ENCODE assay signal across 36 mouse cellular contexts in genomic region chr1:30937396-30937965, GRCm38 (mm10). TPM values are rescaled to one million over a fixed set of nuclear protein-coding genes. Genes with fewer than 3 reads are reported as not detected.
DNase-seq lines count a peak whose midpoint lies in the region; ATAC-seq and TF ChIP-seq lines count a peak whose summit lies in the region.
"Had no signal": no experiment of that assay in that cellular context is flagged by ENCODE, and none has a peak within 500 bp of the region (broad histone marks: within the 10 kb centered on the region; RNA-seq: fewer than 3 reads in every experiment).

No protein-coding gene starts in this region.

- no peak for TF ChIP-seq CTCF in left cerebral cortex, adult 2 months (IDR thresholded peaks at IDR 0.05)
- TF ChIP-seq CTCF in lung, postnatal 0 days (IDR thresholded peaks at IDR 0.05): no peak

- no peaks in the 10 kb centered on the region for H3K9me3 ChIP-seq in intestine, embryonic 16.5 days (ENCODE audit: control insufficient read depth, low read length)
- H3K9me3 ChIP-seq in intestine, embryonic 15.5 days: no peaks in the 10 kb centered on the region
- H3K9me3 ChIP-seq in stomach, embryonic 16.5 days (replicated peaks; ENCODE audit: control insufficient read depth, low read length): no peaks in the 10 kb centered on the region
- no peaks in the 10 kb centered on the region for H3K9me3 ChIP-seq in lung, postnatal 0 days (ENCODE audit: low read length)
- H3K9me3 ChIP-seq: heart, embryonic 13.5 days; limb, embryonic 12.5 days; lung, embryonic 15.5 days; megakaryocyte, embryonic 14.5 days; midbrain, embryonic 12.5 days; neural tube, embryonic 12.5 days had no signal

- WGBS in intestine, embryonic 16.5 days: 47% methylated on average over 8 of the region's 8 CpGs
- WGBS in intestine, embryonic 15.5 days: 40% methylated on average over 8 of the region's 8 CpGs
- WGBS in stomach, embryonic 16.5 days: 32% methylated on average over 8 of the region's 8 CpGs
- 35% methylated on average over 8 of the region's 8 CpGs for WGBS in lung, postnatal 0 days

- H3K27ac ChIP-seq in intestine, embryonic 16.5 days (ENCODE audit: low read length): no peak overlapping the region
- no peak overlapping the region for H3K27ac ChIP-seq in intestine, embryonic 15.5 days
- peak overlapping the region; percentile 59; the same call in 1 of the 2 replicates for H3K27ac ChIP-seq in left cerebral cortex, adult 2 months
- peak overlapping the region; percentile 33; the same call in 1 of the 2 replicates for H3K27ac ChIP-seq in stomach, embryonic 16.5 days (ENCODE audit: low read length)
- no peak overlapping the region for H3K27ac ChIP-seq in lung, postnatal 0 days (ENCODE audit: low read length)
- H3K27ac ChIP-seq: heart, embryonic 13.5 days; hindbrain, embryonic 14.5 days; limb, embryonic 12.5 days; liver, embryonic 14.5 days; lung, embryonic 15.5 days; midbrain, embryonic 12.5 days; neural tube, embryonic 12.5 days had no signal

- no peak for TF ChIP-seq EP300 in lung, postnatal 0 days (IDR thresholded peaks at IDR 0.05)

- ATAC-seq in intestine, embryonic 16.5 days: peak; percentile 39; the same call in 1 of the 2 replicates
- ATAC-seq in intestine, embryonic 15.5 days: no peak; the same call in 1 of the 2 replicates
- ATAC-seq in stomach, embryonic 16.5 days (ENCODE audit: insufficient read depth, low FRiP score): no peak
- ATAC-seq in lung, postnatal 0 days: no peak
- ATAC-seq: forebrain, embryonic 16.5 days had no signal

- no peak for DNase-seq in left cerebral cortex, adult 2 months (ENCODE audit: extremely low spot score in 1 of 2, low spot score in 2 of 2)
- DNase-seq in left cerebral cortex, postnatal 14 days (ENCODE audit: low spot score in 2 of 2): no peak
- peak; percentile 86 for DNase-seq in R1 (ENCODE audit: low read depth, low spot score)
- no peak for DNase-seq in lung, postnatal 0 days (ENCODE audit: low spot score)
- DNase-seq: adrenal gland, adult 8-10 months; cerebellum, adult 8-10 months; cerebellum, postnatal 36 days; heart, postnatal 10 days; kidney, postnatal 10 days; layer of hippocampus, postnatal 36 days; lung, postnatal 36 days; right cerebral cortex, postnatal 4 days had no signal

- H3K9ac ChIP-seq in intestine, embryonic 16.5 days (ENCODE audit: low read depth, low read length): no peak overlapping the region
- H3K9ac ChIP-seq in intestine, embryonic 15.5 days: no peak overlapping the region
- no peak overlapping the region for H3K9ac ChIP-seq in stomach, embryonic 16.5 days (ENCODE audit: low read length)
- no peak overlapping the region for H3K9ac ChIP-seq in lung, postnatal 0 days (replicated peaks; ENCODE audit: low read depth)
- H3K9ac ChIP-seq: heart, embryonic 13.5 days; hindbrain, embryonic 14.5 days; limb, embryonic 12.5 days; liver, embryonic 14.5 days; lung, embryonic 15.5 days; midbrain, embryonic 12.5 days; neural tube, embryonic 12.5 days had no signal

- no peaks in the 10 kb centered on the region for H3K4me1 ChIP-seq in intestine, embryonic 16.5 days (ENCODE audit: control insufficient read depth, insufficient read depth, low read length)
- no peaks in the 10 kb centered on the region for H3K4me1 ChIP-seq in intestine, embryonic 15.5 days (replicated peaks)
- no peaks in the 10 kb centered on the region for H3K4me1 ChIP-seq in stomach, embryonic 16.5 days (ENCODE audit: control insufficient read depth, insufficient read depth, low read length)
- no peaks in the 10 kb centered on the region for H3K4me1 ChIP-seq in lung, postnatal 0 days (ENCODE audit: insufficient read depth, low read depth, low read length)
- H3K4me1 ChIP-seq: limb, embryonic 12.5 days; lung, embryonic 15.5 days; megakaryocyte, embryonic 14.5 days; midbrain, embryonic 12.5 days; neural tube, embryonic 12.5 days had no signal

- no peak overlapping the region for H3K4me3 ChIP-seq in intestine, embryonic 16.5 days (ENCODE audit: low read length)
- no peak overlapping the region for H3K4me3 ChIP-seq in intestine, embryonic 15.5 days (replicated peaks)
- H3K4me3 ChIP-seq in left cerebral cortex, adult 2 months: no peak overlapping the region
- H3K4me3 ChIP-seq in stomach, embryonic 16.5 days (replicated peaks; ENCODE audit: low read length): no peak overlapping the region
- H3K4me3 ChIP-seq in lung, postnatal 0 days (ENCODE audit: low read depth, low read length): no peak overlapping the region
- H3K4me3 ChIP-seq: erythroblast, embryonic 14.5 days; heart, embryonic 13.5 days; limb, embryonic 12.5 days; lung, embryonic 15.5 days; megakaryocyte, embryonic 14.5 days; midbrain, embryonic 12.5 days; myocyte; neural tube, embryonic 12.5 days had no signal

- peaks cover 4% of the 10 kb centered on the region; the same call in 1 of the 2 replicates for H3K36me3 ChIP-seq in intestine, embryonic 16.5 days (ENCODE audit: control insufficient read depth, insufficient read depth, low read length)
- no peaks in the 10 kb centered on the region for H3K36me3 ChIP-seq in intestine, embryonic 15.5 days
- 0 out of 2 replicates have a peak, but pooled peaks cover 5% of the 10 kb centered on the region for H3K36me3 ChIP-seq in stomach, embryonic 16.5 days (ENCODE audit: control insufficient read depth, insufficient read depth, low read length)
- peaks cover 4% of the 10 kb centered on the region; the same call in 1 of the 2 replicates for H3K36me3 ChIP-seq in lung, postnatal 0 days (ENCODE audit: insufficient read depth, low read length)

- intact Hi-C loops in left cerebral cortex, adult 2 months (cut with DNase I): no loop called here
- intact Hi-C loops in left cerebral cortex, postnatal 14 days (cut with DNase I): loop anchor here (10.0 kb wide), 1 partner anchor 133 kb away; no protein-coding TSS in a partner anchor

- H3K27me3 ChIP-seq in intestine, embryonic 16.5 days (replicated peaks; ENCODE audit: control insufficient read depth, insufficient read depth, low read length): no peaks in the 10 kb centered on the region
- no peaks in the 10 kb centered on the region for H3K27me3 ChIP-seq in intestine, embryonic 15.5 days (replicated peaks)
- H3K27me3 ChIP-seq in stomach, embryonic 16.5 days (ENCODE audit: control insufficient read depth, insufficient read depth, low read length): no peaks in the 10 kb centered on the region
- H3K27me3 ChIP-seq in lung, postnatal 0 days (replicated peaks; ENCODE audit: insufficient read depth, low read length): no peaks in the 10 kb centered on the region
- H3K27me3 ChIP-seq: heart, embryonic 13.5 days; limb, embryonic 12.5 days; lung, embryonic 15.5 days; megakaryocyte, embryonic 14.5 days; midbrain, embryonic 12.5 days; neural tube, embryonic 12.5 days had no signal

- H3K4me2 ChIP-seq in intestine, embryonic 16.5 days (ENCODE audit: low read depth, low read length): no peak overlapping the region
- H3K4me2 ChIP-seq in intestine, embryonic 15.5 days (replicated peaks): no peak overlapping the region
- H3K4me2 ChIP-seq in stomach, embryonic 16.5 days (ENCODE audit: low read depth, low read length): no peak overlapping the region
- H3K4me2 ChIP-seq in lung, postnatal 0 days (replicated peaks; ENCODE audit: low read depth, low read length): no peak overlapping the region
- H3K4me2 ChIP-seq: heart, embryonic 13.5 days; hindbrain, embryonic 14.5 days; limb, embryonic 12.5 days; lung, embryonic 15.5 days; midbrain, embryonic 12.5 days; neural tube, embryonic 12.5 days had no signal

RNA-seq across cellular contexts. Expression of gene AC153137.1, which starts 40.3 kb away (rescaled TPM):
- polyA plus RNA-seq in intestine, embryonic 16.5 days (2015; fragmentation: Nextera tagmentation; extraction: Ambion mirVana): not detected in 2 replicates
- not detected in 2 replicates for polyA plus RNA-seq in intestine, embryonic 15.5 days (2015; fragmentation: Nextera tagmentation; extraction: Ambion mirVana)
- total RNA-seq in left cerebral cortex, adult 2 months (2021): not detected
- total RNA-seq in left cerebral cortex, postnatal 14 days (2021): not detected
- polyA plus RNA-seq in stomach, embryonic 16.5 days (2015; fragmentation: Nextera tagmentation; extraction: Ambion mirVana): not detected in 2 replicates
- polyA plus RNA-seq in lung, postnatal 0 days (2015; fragmentation: Nextera tagmentation; extraction: Ambion mirVana): 0.20 and 0.57 TPM in 2 replicates
- total RNA-seq: adrenal gland, adult 8-10 months; adrenal gland, postnatal 4 days; gastrocnemius, adult 8-10 months; gastrocnemius, postnatal 4 days; heart, adult 8-10 months; heart, postnatal 10 days; hematopoietic stem cell, adult 5-6 weeks; layer of hippocampus, postnatal 36 days; left cerebral cortex, postnatal 10 days; midbrain, postnatal 0 days had no signal
- polyA plus RNA-seq: embryonic facial prominence, embryonic 14.5 days; erythroblast, embryonic 14.5 days; forebrain, embryonic 11.5 days; forebrain, embryonic 16.5 days; heart, embryonic 13.5 days; hindbrain, embryonic 14.5 days; limb, embryonic 12.5 days; liver, embryonic 14.5 days; midbrain, embryonic 12.5 days; midbrain, postnatal 0 days; myocyte; neural tube, embryonic 12.5 days; spleen, adult 2 months had no signal

Comparison
In these comparisons a context has a peak if more than half of its experiments do, and no peak if none do; other contexts are left out.
1. H3K27ac ChIP-seq: peak in left cerebral cortex, adult 2 months (single experiment) and stomach, embryonic 16.5 days (single experiment); none in intestine, embryonic 16.5 days (single experiment), intestine, embryonic 15.5 days (single experiment) and lung, postnatal 0 days (single experiment).